Mouse (Mus musculus): ENCODE data around the gene Gm49355. TPM values are rescaled to one million over a fixed set of nuclear protein-coding genes. Genes with fewer than 3 reads are reported as not detected.
A peak's percentile ranks its signal among the peaks of the same experiment; 100 is the strongest.

Gene Gm49355
- polyA plus RNA-seq, 1 experiment from 2014 or later = 0.18 TPM

- peak; percentile 26; the same call in 1 of the 2 replicates for ATAC-seq
- DNase-seq (ENCODE audit: low spot score) = peak; percentile 73
- no peak overlapping the region for H3K4me2 ChIP-seq (ENCODE audit: low read length)
- no peaks in the 10 kb centered on the region for H3K4me1 ChIP-seq (ENCODE audit: control insufficient read depth, insufficient read depth, low read length)
- H3K27ac ChIP-seq (ENCODE audit: low read depth, low read length) = no peak overlapping the region
- H3K9ac ChIP-seq (ENCODE audit: low read length) = no peak overlapping the region
- no peaks in the 10 kb centered on the region for H3K36me3 ChIP-seq (ENCODE audit: control insufficient read depth, insufficient read depth, low read length)
- no peaks in the 10 kb centered on the region for H3K27me3 ChIP-seq (replicated peaks; ENCODE audit: control insufficient read depth, insufficient read depth, low read length)
- no peaks in the 10 kb centered on the region for H3K9me3 ChIP-seq (replicated peaks; ENCODE audit: control insufficient read depth, low read length)
- WGBS = 58% methylated on average over 3 of the region's 3 CpGs
- H3K4me3 ChIP-seq (ENCODE audit: low read depth, low read length) = no peak overlapping the region
These were observed 16.9 kb downstream of the Gm49355 start for GRCm38 (mm10) chr14:12300677-12301076.

GRCm38 (mm10) chr14:12303106-12303505 is 19.3 kb downstream of the Gm49355 start:
- Histone ChIP-seq H3K27ac (ENCODE audit: low read depth, low read length) (no peak overlapping the region), H3K9ac (ENCODE audit: low read length) (no peak overlapping the region), H3K4me3 (ENCODE audit: low read depth, low read length) (no peak overlapping the region), H3K36me3 (ENCODE audit: control insufficient read depth, insufficient read depth, low read length) (no peaks in the 10 kb centered on the region), H3K27me3 (replicated peaks; ENCODE audit: control insufficient read depth, insufficient read depth, low read length) (no peaks in the 10 kb centered on the region), H3K9me3 (replicated peaks; ENCODE audit: control insufficient read depth, low read length) (no peaks in the 10 kb centered on the region), H3K4me2 (ENCODE audit: low read length) (no peak overlapping the region), H3K4me1 (ENCODE audit: control insufficient read depth, insufficient read depth, low read length) (0 out of 2 replicates have a peak, but pooled peaks cover 2% of the 10 kb centered on the region)
- WGBS = 46% methylated on average over 2 of the region's 2 CpGs
- peak; percentile 21 for DNase-seq (ENCODE audit: low spot score)
- ATAC-seq = no peak

DNA sequence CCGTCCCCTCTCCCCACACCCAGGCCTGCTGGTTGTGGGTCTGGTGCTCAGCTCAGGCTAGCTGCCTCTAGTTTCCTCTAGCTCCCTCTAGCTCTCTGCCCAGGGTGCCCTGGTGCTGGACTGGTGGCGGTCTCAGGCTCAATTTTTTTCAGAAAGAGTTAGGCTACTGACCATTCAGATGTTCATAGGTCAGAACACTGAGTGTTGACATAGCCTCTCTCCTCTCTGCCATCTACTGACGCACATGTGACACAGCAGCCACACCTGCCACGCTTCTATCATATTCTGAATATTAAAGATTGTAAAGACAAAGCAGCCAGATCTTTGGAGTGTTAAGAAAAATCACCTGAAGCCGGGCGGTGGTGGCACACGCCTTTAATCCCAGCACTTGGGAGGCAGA is 49.8 kb downstream of the Gm49355 start:
- peaks cover 18% of the 10 kb centered on the region; the same call in 1 of the 2 replicates for H3K4me1 ChIP-seq (ENCODE audit: control insufficient read depth, insufficient read depth, low read length)
- H3K9me3 ChIP-seq (replicated peaks; ENCODE audit: control insufficient read depth, low read length) = no peaks in the 10 kb centered on the region
- H3K4me3 ChIP-seq (ENCODE audit: low read depth, low read length) = no peak overlapping the region
- no peak for DNase-seq (ENCODE audit: low spot score)
- H3K27me3 ChIP-seq (replicated peaks; ENCODE audit: control insufficient read depth, insufficient read depth, low read length) = peaks cover 9% of the 10 kb centered on the region; the same call in 1 of the 2 replicates
- 82% methylated on average over 7 of the region's 7 CpGs for WGBS
- H3K36me3 ChIP-seq (ENCODE audit: control insufficient read depth, insufficient read depth, low read length) = no peaks in the 10 kb centered on the region
- ATAC-seq = no peak
- no peak overlapping the region for H3K4me2 ChIP-seq (ENCODE audit: low read length)
- H3K9ac ChIP-seq (ENCODE audit: low read length) = no peak overlapping the region
- H3K27ac ChIP-seq (ENCODE audit: low read depth, low read length) = no peak overlapping the region

DNA sequence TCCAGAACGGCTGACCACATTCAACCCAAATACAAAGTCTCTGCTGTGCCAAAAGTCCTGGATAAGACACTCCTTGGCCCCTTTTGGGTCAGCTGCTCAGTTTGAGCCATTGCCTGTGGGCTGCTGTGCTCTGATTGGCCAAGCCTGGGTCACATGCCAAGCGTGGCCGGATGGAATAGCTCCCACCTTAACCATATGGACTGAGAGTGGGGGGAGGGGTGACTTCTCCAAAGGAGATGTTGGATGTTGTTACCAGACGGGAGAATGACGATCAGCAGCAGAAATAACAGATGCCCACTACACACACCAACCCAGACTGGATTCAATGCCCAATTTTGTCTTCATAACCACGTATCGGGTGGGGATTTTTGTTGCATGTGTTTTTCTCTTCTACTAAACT is 51.1 kb downstream of the Gm49355 start:
- Histone ChIP-seq H3K4me2 (ENCODE audit: low read length) (no peak overlapping the region), H3K9me3 (replicated peaks; ENCODE audit: control insufficient read depth, low read length) (no peaks in the 10 kb centered on the region), H3K4me3 (ENCODE audit: low read depth, low read length) (no peak overlapping the region), H3K27ac (ENCODE audit: low read depth, low read length) (no peak overlapping the region), H3K4me1 (ENCODE audit: control insufficient read depth, insufficient read depth, low read length) (peaks cover 27% of the 10 kb centered on the region; the same call in 1 of the 2 replicates), H3K9ac (ENCODE audit: low read length) (no peak overlapping the region), H3K27me3 (replicated peaks; ENCODE audit: control insufficient read depth, insufficient read depth, low read length) (peaks cover 9% of the 10 kb centered on the region; the same call in 1 of the 2 replicates), H3K36me3 (ENCODE audit: control insufficient read depth, insufficient read depth, low read length) (no peaks in the 10 kb centered on the region)
- DNase-seq (ENCODE audit: low spot score) (peak; percentile 69), ATAC-seq (no peak)
- 59% methylated on average over 7 of the region's 7 CpGs for WGBS

- Histone ChIP-seq H3K9me3 (replicated peaks; ENCODE audit: control insufficient read depth, low read length) (no peaks in the 10 kb centered on the region), H3K4me3 (ENCODE audit: low read depth, low read length) (no peak overlapping the region), H3K4me1 (ENCODE audit: control insufficient read depth, insufficient read depth, low read length) (peaks cover 27% of the 10 kb centered on the region; the same call in 1 of the 2 replicates), H3K27ac (ENCODE audit: low read depth, low read length) (peak overlapping the region; percentile 92), H3K9ac (ENCODE audit: low read length) (no peak overlapping the region), H3K4me2 (ENCODE audit: low read length) (no peak overlapping the region), H3K36me3 (ENCODE audit: control insufficient read depth, insufficient read depth, low read length) (peaks cover 6% of the 10 kb centered on the region; the same call in 1 of the 2 replicates), H3K27me3 (replicated peaks; ENCODE audit: control insufficient read depth, insufficient read depth, low read length) (peaks cover 15% of the 10 kb centered on the region; the same call in 1 of the 2 replicates)
- under 1% methylated on average over 8 of the region's 8 CpGs for WGBS
- ATAC-seq (peak; percentile 65), DNase-seq (ENCODE audit: low spot score) (no peak)
These were observed 53.7 kb downstream of the Gm49355 start for GRCm38 (mm10) chr14:12337421-12337997.

DNA sequence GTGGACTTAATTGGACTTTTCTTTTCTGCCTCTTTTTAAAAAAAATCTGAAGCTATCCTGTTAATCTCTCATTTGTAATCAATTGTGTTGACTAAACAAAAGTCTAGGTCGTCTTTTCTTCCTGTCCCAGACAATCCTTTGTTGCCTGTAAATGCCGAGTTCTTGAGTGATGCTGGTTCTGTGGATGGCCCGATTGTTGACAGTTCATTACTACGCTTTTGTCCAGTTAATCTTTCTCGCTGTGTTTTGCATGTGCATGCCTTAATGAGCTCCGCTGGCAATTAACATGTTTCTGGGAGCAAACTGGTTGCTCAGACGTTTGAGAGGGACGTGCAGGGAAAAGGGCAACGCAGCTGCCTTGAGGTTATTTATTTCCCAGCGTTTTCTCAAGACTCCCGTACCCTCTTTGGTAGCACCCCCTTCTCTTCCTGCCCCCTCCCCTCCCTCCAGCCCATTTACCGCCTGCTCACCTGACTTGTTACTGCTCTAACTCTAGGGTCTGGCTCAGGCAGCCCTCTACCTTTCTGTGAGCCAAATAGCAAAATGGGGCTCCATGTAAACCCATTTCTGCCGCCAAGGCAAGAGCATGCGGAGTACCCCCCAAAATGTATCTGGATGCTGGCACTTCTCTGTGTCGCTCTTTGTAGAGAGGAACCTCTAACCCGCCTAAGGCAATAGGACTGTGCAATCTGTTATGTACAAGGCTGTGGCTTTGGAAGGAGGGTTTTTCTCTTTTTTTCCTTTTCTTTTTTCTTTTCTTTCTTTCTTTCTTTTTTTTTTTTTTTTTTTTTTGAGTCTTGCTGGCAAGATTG is 54.4 kb downstream of the Gm49355 start:
- 1% methylated on average over 16 of the region's 16 CpGs for WGBS
- peak overlapping the region; percentile 92 for H3K27ac ChIP-seq (ENCODE audit: low read depth, low read length)
- H3K4me3 ChIP-seq (ENCODE audit: low read depth, low read length) = no peak overlapping the region
- H3K9ac ChIP-seq (ENCODE audit: low read length) = peak overlapping the region; percentile 40; the same call in 1 of the 2 replicates
- peak; percentile 78 for ATAC-seq
- peak overlapping the region; percentile 64 for H3K4me2 ChIP-seq (ENCODE audit: low read length)
- peaks cover 27% of the 10 kb centered on the region; the same call in 1 of the 2 replicates for H3K4me1 ChIP-seq (ENCODE audit: control insufficient read depth, insufficient read depth, low read length)
- no peaks in the 10 kb centered on the region for H3K9me3 ChIP-seq (replicated peaks; ENCODE audit: control insufficient read depth, low read length)
- peak; percentile 97 for DNase-seq (ENCODE audit: low spot score)
- H3K36me3 ChIP-seq (ENCODE audit: control insufficient read depth, insufficient read depth, low read length) = peaks cover 8% of the 10 kb centered on the region; the same call in 1 of the 2 replicates
- peaks cover 14% of the 10 kb centered on the region; the same call in 1 of the 2 replicates for H3K27me3 ChIP-seq (replicated peaks; ENCODE audit: control insufficient read depth, insufficient read depth, low read length)

- Histone ChIP-seq H3K4me1 (ENCODE audit: control insufficient read depth, insufficient read depth, low read length) (peaks cover 27% of the 10 kb centered on the region; the same call in 1 of the 2 replicates), H3K9me3 (replicated peaks; ENCODE audit: control insufficient read depth, low read length) (no peaks in the 10 kb centered on the region), H3K4me2 (ENCODE audit: low read length) (peak overlapping the region; percentile 64), H3K27me3 (replicated peaks; ENCODE audit: control insufficient read depth, insufficient read depth, low read length) (peaks cover 11% of the 10 kb centered on the region; the same call in 1 of the 2 replicates), H3K27ac (ENCODE audit: low read depth, low read length) (peak overlapping the region; percentile 92), H3K9ac (ENCODE audit: low read length) (peak overlapping the region; percentile 40), H3K36me3 (ENCODE audit: control insufficient read depth, insufficient read depth, low read length) (peaks cover 8% of the 10 kb centered on the region; the same call in 1 of the 2 replicates), H3K4me3 (ENCODE audit: low read depth, low read length) (peak overlapping the region; percentile 9; the same call in 1 of the 2 replicates)
- DNase-seq (ENCODE audit: low spot score) (peak; percentile 48), ATAC-seq (no peak)
- 3% methylated on average over 10 of the region's 10 CpGs for WGBS
These were observed 55.2 kb downstream of the Gm49355 start for GRCm38 (mm10) chr14:12338811-12339565.

- peak overlapping the region; percentile 56 for H3K4me3 ChIP-seq (ENCODE audit: low read depth, low read length)
- ATAC-seq (no peak), DNase-seq (ENCODE audit: low spot score) (peak; percentile 58)
- peak overlapping the region; percentile 98 for H3K27ac ChIP-seq (ENCODE audit: low read depth, low read length)
- 3% methylated on average over 19 of the region's 19 CpGs for WGBS
- H3K9ac ChIP-seq (ENCODE audit: low read length) = peak overlapping the region; percentile 91
- H3K4me1 ChIP-seq (ENCODE audit: control insufficient read depth, insufficient read depth, low read length) = peaks cover 21% of the 10 kb centered on the region; the same call in 1 of the 2 replicates
- H3K9me3 ChIP-seq (replicated peaks; ENCODE audit: control insufficient read depth, low read length) = no peaks in the 10 kb centered on the region
- peaks cover 21% of the 10 kb centered on the region for H3K27me3 ChIP-seq (replicated peaks; ENCODE audit: control insufficient read depth, insufficient read depth, low read length)
- peak overlapping the region; percentile 64 for H3K4me2 ChIP-seq (ENCODE audit: low read length)
- peaks cover 8% of the 10 kb centered on the region; the same call in 1 of the 2 replicates for H3K36me3 ChIP-seq (ENCODE audit: control insufficient read depth, insufficient read depth, low read length)
These were observed 56.7 kb downstream of the Gm49355 start for GRCm38 (mm10) chr14:12340238-12341074.

Data from forebrain, embryonic 14.5 days (tissue).